Mouse (Mus musculus) neural tube, embryonic 13.5 days (tissue): Measurements from ENCODE around the gene Tmem52. TPM values are rescaled to one million over a fixed set of nuclear protein-coding genes. Genes with fewer than 3 reads are reported as not detected.
"Not testable (repeated sequence)": the region's sequence is repeated elsewhere in the genome, so short reads cannot be mapped to it uniquely, and the experiment has no call there.

Source experiments
- ATAC-seq: fragments of 200-750 bp; cut with Nextera tagmentation; 2 replicates; pipeline ENCODE4 v1.8.0; 2017; ENCODE audit warnings: low read depth, mild to moderate bottlenecking, moderate TSS enrichment, moderate library complexity
- H3K27ac ChIP-seq: fragments of 300-500 bp; sonication (generic); replicated peaks from 2 replicates; pipeline ENCODE4 v1.5.1; 2015; ENCODE audit warnings: moderate library complexity, mild to moderate bottlenecking, inconsistent platforms
- H3K27me3 ChIP-seq: fragments of 300-500 bp; sonication (generic); 2 replicates; pipeline ENCODE4 v1.6.1; 2015; ENCODE audit warnings: mild to moderate bottlenecking, inconsistent platforms
- H3K36me3 ChIP-seq: fragments of 300-500 bp; sonication (generic); 2 replicates; pipeline ENCODE4 v1.6.1; 2015; ENCODE audit warnings: mild to moderate bottlenecking, inconsistent platforms
- H3K4me1 ChIP-seq: fragments of 300-500 bp; sonication (generic); replicated peaks from 2 replicates; pipeline ENCODE4 v1.6.1; 2015; ENCODE audit warnings: inconsistent platforms
- H3K4me2 ChIP-seq: fragments of 300-500 bp; sonication (generic); 2 replicates; pipeline ENCODE4 v1.6.1; 2015; ENCODE audit warnings: inconsistent platforms, mild to moderate bottlenecking, moderate library complexity
- H3K4me3 ChIP-seq: fragments of 300-500 bp; sonication (generic); 2 replicates; pipeline ENCODE4 v1.5.1; 2015; ENCODE audit warnings: mild to moderate bottlenecking, inconsistent platforms
- H3K9ac ChIP-seq: fragments of 300-500 bp; sonication (generic); 2 replicates; pipeline ENCODE4 v1.6.1; 2015; ENCODE audit warnings: moderate library complexity, mild to moderate bottlenecking, inconsistent platforms
- H3K9me3 ChIP-seq: fragments of 300-500 bp; sonication (generic); 2 replicates; pipeline ENCODE4 v1.6.1; 2016; ENCODE audit warnings: inconsistent platforms
- WGBS: fragments of 180-500 bp; shearing (Covaris S2); methylation state at CpG from one replicate; pipeline ENCODE4 v1.1.7; 2015; 5-methylcytosine and 5-hydroxymethylcytosine counted together
- polyA plus RNA-seq: library from polyadenylated mRNA; unstranded; fragments of >200 nt; fragmentation: Nextera tagmentation; extraction: Ambion mirVana; gene quantifications from 2 replicates; pipeline ENCODE4 v1.2.1, GENCODE M21; 2015

Tmem52 gene
- polyA plus RNA-seq = not detected in 2 replicates

- no peaks in the 10 kb centered on the region for H3K9me3 ChIP-seq
- peaks cover 5% of the 10 kb centered on the region; the same call in 1 of the 2 replicates for H3K4me1 ChIP-seq
- H3K36me3 ChIP-seq = no peaks in the 10 kb centered on the region
- H3K27ac ChIP-seq = no peak within 1 kb of the TSS
- H3K4me2 ChIP-seq = peak within 1 kb of the TSS; percentile 34
- H3K4me3 ChIP-seq = no peak within 1 kb of the TSS
- no peak for ATAC-seq
- WGBS = 14% methylated on average over 21 of the region's 21 CpGs
- peaks cover 3% of the 10 kb centered on the region for H3K27me3 ChIP-seq
- H3K9ac ChIP-seq = no peak within 1 kb of the TSS
Measured at GRCm38 (mm10) chr4:155468952-155469351, at the start of gene Tmem52. TSS of gene Tmem52 (plus strand) at chr4:155469114.

DNA sequence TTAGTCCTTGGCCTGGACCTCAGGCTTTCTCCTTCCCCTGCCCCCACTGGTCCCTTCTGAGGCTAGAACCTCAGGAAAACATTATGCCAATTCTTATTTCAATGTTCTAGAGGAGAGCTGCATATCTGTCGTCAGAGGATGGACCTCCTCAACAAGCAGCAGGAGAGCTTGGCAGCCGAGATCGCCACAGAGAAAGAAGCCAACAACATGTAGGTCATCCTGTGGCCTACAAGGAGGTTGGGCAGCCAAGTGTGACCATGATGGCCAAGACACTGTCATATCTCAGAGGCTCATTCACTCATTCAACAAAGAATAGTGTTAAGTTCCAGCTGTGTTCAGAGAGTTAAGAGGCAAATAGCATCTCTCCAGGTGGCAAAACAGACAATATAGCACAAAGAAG is 48.8 kb upstream of the Tmem52 start:
- H3K4me3 ChIP-seq = no peak overlapping the region
- H3K9ac ChIP-seq = no peak overlapping the region
- no peaks in the 10 kb centered on the region for H3K9me3 ChIP-seq
- H3K4me2 ChIP-seq = no peak overlapping the region
- ATAC-seq = no peak
- H3K36me3 ChIP-seq = no peaks in the 10 kb centered on the region
- no peak overlapping the region for H3K27ac ChIP-seq
- no peaks in the 10 kb centered on the region for H3K4me1 ChIP-seq
- no peaks in the 10 kb centered on the region for H3K27me3 ChIP-seq
- 84% methylated on average over 3 of the region's 3 CpGs for WGBS

- WGBS = 89% methylated on average over 22 of the region's 30 CpGs
- H3K27ac ChIP-seq, H3K4me3 ChIP-seq, H3K36me3 ChIP-seq, H3K9me3 ChIP-seq, H3K4me1 ChIP-seq, H3K4me2 ChIP-seq, ATAC-seq, H3K27me3 ChIP-seq, H3K9ac ChIP-seq: not testable (repeated sequence)
Measured at GRCm38 (mm10) chr4:155421412-155422370, 47.2 kb upstream of the Tmem52 start.

DNA sequence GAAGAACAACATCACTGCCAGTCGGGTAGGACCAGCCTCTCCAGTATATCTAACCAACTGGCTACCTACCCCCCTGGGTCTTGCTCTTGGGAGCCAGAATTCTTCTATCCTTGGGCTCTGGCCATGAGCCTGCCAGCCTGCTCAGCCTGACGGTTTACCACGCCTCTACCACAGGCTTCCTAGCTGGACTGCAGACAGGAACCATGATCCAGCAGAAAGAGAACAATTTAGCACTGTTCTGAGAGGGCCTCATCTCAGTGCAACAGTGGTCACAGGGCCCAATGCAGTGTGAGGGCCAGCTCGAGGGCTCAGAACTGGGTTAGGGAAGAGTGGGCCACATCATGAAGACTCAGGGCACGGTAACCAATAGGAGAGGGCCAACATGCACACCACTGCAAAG is 44.9 kb upstream of the Tmem52 start:
- 82% methylated on average over 5 of the region's 5 CpGs for WGBS

DNA sequence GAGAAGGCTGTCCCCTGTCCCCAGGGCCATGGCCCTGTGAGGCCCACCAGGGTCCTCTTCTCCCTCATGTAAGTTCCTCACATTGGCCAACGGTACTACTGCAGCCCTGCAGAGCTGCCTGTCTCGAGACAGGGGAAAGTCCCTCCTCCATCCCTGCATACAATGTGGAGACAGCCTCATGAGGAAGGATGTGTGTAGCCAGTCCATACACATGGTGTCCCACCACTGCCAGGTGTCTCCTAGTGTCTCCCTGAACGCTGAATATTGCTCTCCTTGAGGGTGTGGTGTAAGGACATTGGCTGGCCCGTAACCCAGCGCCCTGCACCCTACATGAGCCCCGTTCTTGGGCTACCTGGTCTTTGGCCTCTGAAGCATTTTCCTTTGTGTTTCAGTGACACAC is 42.6 kb upstream of the Tmem52 start:
- Histone ChIP-seq H3K4me3 (no peak overlapping the region), H3K27me3 (no peaks in the 10 kb centered on the region), H3K4me2 (no peak overlapping the region), H3K9ac (no peak overlapping the region), H3K4me1 (no peaks in the 10 kb centered on the region), H3K9me3 (no peaks in the 10 kb centered on the region), H3K36me3 (no peaks in the 10 kb centered on the region), H3K27ac (no peak overlapping the region)
- WGBS = 76% methylated on average over 6 of the region's 6 CpGs
- ATAC-seq = no peak

More for the DNA sequence above, 44.9 kb upstream of the Tmem52 start:
- H3K4me3 ChIP-seq = no peak overlapping the region
- no peaks in the 10 kb centered on the region for H3K36me3 ChIP-seq
- H3K27me3 ChIP-seq = no peaks in the 10 kb centered on the region
- ATAC-seq = no peak
- H3K9ac ChIP-seq = no peak overlapping the region
- H3K4me2 ChIP-seq = no peak overlapping the region
- H3K27ac ChIP-seq = no peak overlapping the region
- no peaks in the 10 kb centered on the region for H3K9me3 ChIP-seq
- no peaks in the 10 kb centered on the region for H3K4me1 ChIP-seq

GRCm38 (mm10) chr4:155428442-155428841 is 40.5 kb upstream of the Tmem52 start:
- no peaks in the 10 kb centered on the region for H3K27me3 ChIP-seq
- ATAC-seq = no peak
- H3K36me3 ChIP-seq = no peaks in the 10 kb centered on the region
- no peak overlapping the region for H3K27ac ChIP-seq
- H3K9me3 ChIP-seq = no peaks in the 10 kb centered on the region
- no peak overlapping the region for H3K4me2 ChIP-seq
- no peak overlapping the region for H3K9ac ChIP-seq
- no peaks in the 10 kb centered on the region for H3K4me1 ChIP-seq
- H3K4me3 ChIP-seq = no peak overlapping the region

- Histone ChIP-seq H3K9ac (no peak overlapping the region), H3K4me2 (no peak overlapping the region), H3K36me3 (no peaks in the 10 kb centered on the region), H3K4me1 (no peaks in the 10 kb centered on the region), H3K27me3 (no peaks in the 10 kb centered on the region), H3K9me3 (no peaks in the 10 kb centered on the region), H3K27ac (no peak overlapping the region), H3K4me3 (no peak overlapping the region)
- no peak for ATAC-seq
- 88% methylated on average over 3 of the region's 3 CpGs for WGBS
Measured at GRCm38 (mm10) chr4:155429202-155429601, 39.7 kb upstream of the Tmem52 start.

DNA sequence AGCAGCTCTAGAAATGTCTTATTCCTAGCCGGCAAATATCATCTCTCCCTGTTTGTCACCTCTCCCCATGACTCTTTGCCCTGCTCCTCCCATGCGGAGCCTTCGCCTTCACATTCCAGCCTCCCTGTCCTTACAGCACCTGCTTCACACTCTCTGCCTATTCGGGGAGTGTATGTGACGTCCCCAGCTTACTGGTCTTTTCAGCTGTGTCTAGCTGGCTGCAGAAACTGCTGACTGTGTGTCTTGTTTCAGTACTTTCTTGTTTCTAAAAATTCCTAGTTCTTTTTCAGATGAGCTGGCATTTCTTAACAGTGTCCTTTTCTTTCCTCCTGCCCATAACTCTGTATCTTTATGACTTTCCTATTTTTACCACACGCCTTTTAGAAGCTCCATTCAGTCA is 36.6 kb upstream of the Tmem52 start:
- no peak for ATAC-seq
- H3K4me2 ChIP-seq = no peak overlapping the region
- WGBS = 89% methylated on average over 6 of the region's 6 CpGs
- H3K27me3 ChIP-seq = no peaks in the 10 kb centered on the region
- no peaks in the 10 kb centered on the region for H3K4me1 ChIP-seq
- no peak overlapping the region for H3K9ac ChIP-seq
- H3K4me3 ChIP-seq = no peak overlapping the region
- H3K27ac ChIP-seq = no peak overlapping the region
- no peaks in the 10 kb centered on the region for H3K36me3 ChIP-seq
- H3K9me3 ChIP-seq = no peaks in the 10 kb centered on the region

DNA sequence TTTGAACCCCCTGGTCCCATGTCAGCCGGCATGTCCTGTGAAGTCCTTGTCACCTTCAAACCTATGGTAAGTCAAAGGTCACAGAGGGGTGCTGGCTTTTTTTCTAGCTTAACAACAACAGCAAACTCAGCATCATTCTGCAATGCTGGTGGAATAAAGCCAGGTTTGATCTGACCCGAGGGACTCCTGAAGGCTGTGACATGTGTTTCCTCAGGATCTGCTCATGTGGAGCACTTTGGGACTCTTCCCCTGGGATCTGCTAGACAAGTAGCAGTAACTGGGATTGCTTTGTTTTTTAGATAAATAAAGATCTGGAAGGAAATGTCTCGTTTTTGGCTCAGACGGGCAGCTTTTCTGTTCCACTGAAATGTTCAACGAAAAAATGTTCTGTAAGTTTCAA is 34.9 kb upstream of the Tmem52 start:
- no peaks in the 10 kb centered on the region for H3K27me3 ChIP-seq
- WGBS = 78% methylated on average over 5 of the region's 5 CpGs
- no peak overlapping the region for H3K27ac ChIP-seq
- no peak overlapping the region for H3K4me3 ChIP-seq
- H3K4me1 ChIP-seq = no peaks in the 10 kb centered on the region
- no peak overlapping the region for H3K9ac ChIP-seq
- no peak overlapping the region for H3K4me2 ChIP-seq
- no peak for ATAC-seq
- no peaks in the 10 kb centered on the region for H3K36me3 ChIP-seq
- H3K9me3 ChIP-seq = no peaks in the 10 kb centered on the region

DNA sequence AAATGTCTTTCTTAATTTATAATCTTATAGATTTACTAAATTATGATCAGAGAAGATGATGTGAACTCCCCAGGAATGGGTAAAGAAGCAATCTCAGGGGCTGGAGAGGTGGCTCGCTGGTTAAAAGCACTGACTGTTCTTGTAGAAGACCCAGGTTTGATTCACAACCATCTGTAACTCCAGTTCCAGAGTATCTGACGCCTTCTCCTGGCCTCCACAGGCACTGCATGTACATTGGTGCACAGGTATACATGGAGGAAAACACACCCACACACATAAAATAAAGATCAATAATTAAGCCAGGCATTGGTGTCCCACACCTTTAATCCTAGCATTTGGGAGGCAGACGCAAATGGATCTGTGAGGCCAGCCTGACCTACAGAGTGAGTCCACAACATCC is 26.1 kb upstream of the Tmem52 start:
- no peak overlapping the region for H3K4me3 ChIP-seq
- WGBS = 73% methylated on average over 3 of the region's 3 CpGs
- H3K27ac ChIP-seq = no peak overlapping the region
- H3K27me3 ChIP-seq = no peaks in the 10 kb centered on the region
- H3K4me2 ChIP-seq = no peak overlapping the region
- no peak for ATAC-seq
- H3K36me3 ChIP-seq = no peaks in the 10 kb centered on the region
- no peak overlapping the region for H3K9ac ChIP-seq
- no peaks in the 10 kb centered on the region for H3K9me3 ChIP-seq
- H3K4me1 ChIP-seq = no peaks in the 10 kb centered on the region

- Histone ChIP-seq H3K9me3 (no peaks in the 10 kb centered on the region), H3K27me3 (no peaks in the 10 kb centered on the region), H3K36me3 (no peaks in the 10 kb centered on the region), H3K4me2 (no peak overlapping the region), H3K9ac (0 out of 2 replicates have a peak overlapping the region, but pooled peaks have one; percentile 22), H3K27ac (no peak overlapping the region), H3K4me1 (no peaks in the 10 kb centered on the region), H3K4me3 (no peak overlapping the region)
- ATAC-seq = no peak
- 44% methylated on average over 10 of the region's 10 CpGs for WGBS
Measured at GRCm38 (mm10) chr4:155451597-155451996, 17.3 kb upstream of the Tmem52 start.

DNA sequence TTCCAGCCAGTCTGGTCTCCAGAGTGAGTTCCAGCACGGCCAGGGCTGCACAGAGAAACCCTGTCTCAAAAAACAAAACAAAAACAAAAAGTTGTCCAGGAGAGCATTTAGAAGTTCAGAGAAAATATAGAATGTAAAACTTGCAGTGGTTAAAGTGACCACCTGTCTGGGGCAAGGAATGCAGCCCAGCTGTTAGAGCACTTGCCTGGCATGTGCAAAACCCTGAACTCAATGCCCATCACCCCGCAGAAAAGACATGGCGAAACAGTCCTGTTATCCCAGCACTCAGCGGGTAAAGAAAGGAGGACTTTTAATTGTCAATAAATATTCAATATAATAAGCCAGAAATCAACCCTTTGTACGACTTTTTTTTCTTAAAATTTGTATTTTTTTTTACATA is 10.3 kb upstream of the Tmem52 start:
- no peak for ATAC-seq
- 93% methylated on average over 5 of the region's 5 CpGs for WGBS

DNA sequence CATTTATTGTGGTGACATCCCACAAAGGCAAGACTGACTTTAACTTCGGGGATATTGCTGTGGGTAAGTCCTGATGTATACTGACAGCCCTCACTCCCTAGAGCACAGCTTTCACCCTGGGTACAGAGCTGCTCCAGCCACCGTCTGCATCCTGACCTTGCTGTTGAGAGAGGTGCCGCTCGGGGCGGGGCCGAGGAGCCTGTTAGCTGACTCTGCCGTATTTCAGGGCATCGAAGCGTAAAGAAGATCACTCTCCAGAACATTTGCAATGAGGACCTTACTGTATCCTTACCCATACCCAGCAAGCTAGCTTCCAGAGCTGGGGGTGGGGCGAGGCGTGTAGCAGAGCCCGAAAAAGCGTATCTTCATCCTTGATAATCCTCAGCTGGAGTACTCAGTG is 5.9 kb upstream of the Tmem52 start:
- Histone ChIP-seq H3K4me3 (no peak overlapping the region), H3K9me3 (no peaks in the 10 kb centered on the region), H3K27me3 (no peaks in the 10 kb centered on the region), H3K9ac (no peak overlapping the region), H3K4me1 (no peaks in the 10 kb centered on the region), H3K4me2 (no peak overlapping the region), H3K36me3 (no peaks in the 10 kb centered on the region), H3K27ac (no peak overlapping the region)
- ATAC-seq = no peak
- 84% methylated on average over 13 of the region's 13 CpGs for WGBS

More for the DNA sequence above, 10.3 kb upstream of the Tmem52 start:
- Histone ChIP-seq H3K9me3 (no peaks in the 10 kb centered on the region), H3K4me2 (no peak overlapping the region), H3K36me3 (no peaks in the 10 kb centered on the region), H3K4me3 (no peak overlapping the region), H3K9ac (no peak overlapping the region), H3K27me3 (no peaks in the 10 kb centered on the region), H3K4me1 (no peaks in the 10 kb centered on the region), H3K27ac (no peak overlapping the region)
